Comparison of ENCODE assay signal across 27 mouse cellular contexts in the genomic region with DNA sequence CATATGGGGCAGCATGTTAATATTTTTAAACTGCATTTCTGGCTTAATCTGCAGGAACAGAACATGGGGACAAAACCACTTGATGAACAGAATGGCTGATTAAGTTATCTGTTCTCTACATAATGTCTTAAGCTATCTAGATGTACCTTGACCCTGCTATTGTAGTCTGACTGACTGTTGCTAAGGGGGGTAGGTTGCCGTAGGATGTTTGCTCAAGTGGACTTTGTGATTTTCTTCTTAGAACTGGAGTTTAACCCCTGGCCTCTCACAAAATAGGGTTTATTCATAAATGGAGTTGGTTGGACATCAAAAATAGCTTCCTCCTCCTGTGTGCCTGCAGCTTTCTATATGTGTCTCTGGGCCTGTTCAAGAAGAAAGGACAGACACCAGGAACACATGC.
DNase-seq lines count a peak whose midpoint lies in the region; ATAC-seq lines count a peak whose summit lies in the region.
"Had no signal": no experiment of that assay in that cellular context is flagged by ENCODE, and none has a peak within 500 bp of the region (broad histone marks: within the 10 kb centered on the region; RNA-seq: fewer than 3 reads in every experiment).

No protein-coding gene starts in this region.

- ATAC-seq in intestine, embryonic 15.5 days, result peak; percentile 89
- peak; percentile 95 for ATAC-seq in intestine, embryonic 16.5 days
- ATAC-seq: CD4-positive, CD25-positive, alpha-beta regulatory T cell, adult 4 months; forebrain, embryonic 14.5 days; forebrain, postnatal 0 days had no signal

- H3K4me1 ChIP-seq in intestine, embryonic 15.5 days (replicated peaks), result no peaks in the 10 kb centered on the region
- H3K4me1 ChIP-seq in intestine, embryonic 16.5 days (ENCODE audit: control insufficient read depth, insufficient read depth, low read length), result no peaks in the 10 kb centered on the region
- H3K4me1 ChIP-seq: embryonic facial prominence, embryonic 12.5 days; embryonic facial prominence, embryonic 15.5 days; heart, embryonic 12.5 days; heart, embryonic 15.5 days had no signal

- H3K27ac ChIP-seq in intestine, embryonic 15.5 days, result no peak overlapping the region
- H3K27ac ChIP-seq in intestine, embryonic 16.5 days (ENCODE audit: low read length), result 0 out of 2 replicates have a peak overlapping the region, but pooled peaks have one; percentile 16
- H3K27ac ChIP-seq: embryonic facial prominence, embryonic 12.5 days; embryonic facial prominence, embryonic 15.5 days; gastrocnemius, adult 2 months; heart, embryonic 15.5 days; hindbrain, embryonic 10.5 days had no signal

- no peaks in the 10 kb centered on the region for H3K9me3 ChIP-seq in intestine, embryonic 15.5 days
- H3K9me3 ChIP-seq in intestine, embryonic 16.5 days (ENCODE audit: control insufficient read depth, low read length), result no peaks in the 10 kb centered on the region
- H3K9me3 ChIP-seq: embryonic facial prominence, embryonic 12.5 days; embryonic facial prominence, embryonic 15.5 days; heart, embryonic 15.5 days; hindbrain, embryonic 10.5 days had no signal

- no peaks in the 10 kb centered on the region for H3K27me3 ChIP-seq in intestine, embryonic 15.5 days (replicated peaks)
- no peaks in the 10 kb centered on the region for H3K27me3 ChIP-seq in intestine, embryonic 16.5 days (replicated peaks; ENCODE audit: control insufficient read depth, insufficient read depth, low read length)
- H3K27me3 ChIP-seq: embryonic facial prominence, embryonic 12.5 days; embryonic facial prominence, embryonic 15.5 days; heart, embryonic 12.5 days; heart, embryonic 15.5 days had no signal

- no peak overlapping the region for H3K4me2 ChIP-seq in intestine, embryonic 15.5 days (replicated peaks)
- no peak overlapping the region for H3K4me2 ChIP-seq in intestine, embryonic 16.5 days (ENCODE audit: low read depth, low read length)
- H3K4me2 ChIP-seq: embryonic facial prominence, embryonic 12.5 days; embryonic facial prominence, embryonic 15.5 days; heart, embryonic 12.5 days; heart, embryonic 15.5 days had no signal

- DNase-seq in kidney, adult 8-10 months, result peak; percentile 19 to 42
- no peak for DNase-seq in kidney, adult 18-20 months
- DNase-seq in kidney, postnatal 36 days, result peak; percentile 7 to 36
- DNase-seq in kidney, postnatal 25 days, result no peak
- DNase-seq in layer of hippocampus, adult 8-10 months (ENCODE audit: low spot score in 2 of 2), result no peak
- no peak for DNase-seq in right cerebral cortex, postnatal 36 days (ENCODE audit: low spot score in 2 of 2)
- DNase-seq: adrenal gland, adult 2 months; adrenal gland, postnatal 14 days; cerebellum, adult 11 months; cerebellum, adult 2 months; cerebellum, adult 9-11 months; cerebellum, postnatal 25 days; forebrain, postnatal 0 days; gastrocnemius, adult 2 months; gastrocnemius, postnatal 14 days; heart, adult 11 months; heart, postnatal 10 days; heart, postnatal 36 days had no signal

- H3K9ac ChIP-seq in intestine, embryonic 15.5 days, result no peak overlapping the region
- H3K9ac ChIP-seq in intestine, embryonic 16.5 days (ENCODE audit: low read depth, low read length), result no peak overlapping the region
- H3K9ac ChIP-seq: embryonic facial prominence, embryonic 12.5 days; embryonic facial prominence, embryonic 15.5 days; forebrain, postnatal 0 days; heart, embryonic 12.5 days; heart, embryonic 15.5 days had no signal

- H3K4me3 ChIP-seq in intestine, embryonic 15.5 days (replicated peaks), result no peak overlapping the region
- no peak overlapping the region for H3K4me3 ChIP-seq in intestine, embryonic 16.5 days (ENCODE audit: low read length)
- H3K4me3 ChIP-seq: embryonic facial prominence, embryonic 12.5 days; embryonic facial prominence, embryonic 15.5 days; gastrocnemius, adult 2 months; heart, embryonic 12.5 days; heart, embryonic 15.5 days; hindbrain, embryonic 10.5 days had no signal

- 50% methylated on average over 1 of the region's 1 CpGs for WGBS in intestine, embryonic 15.5 days
- WGBS in intestine, embryonic 16.5 days, result 66% methylated on average over 1 of the region's 1 CpGs

- H3K36me3 ChIP-seq in intestine, embryonic 15.5 days, result no peaks in the 10 kb centered on the region
- H3K36me3 ChIP-seq in intestine, embryonic 16.5 days (ENCODE audit: control insufficient read depth, insufficient read depth, low read length), result no peaks in the 10 kb centered on the region
- H3K36me3 ChIP-seq: embryonic facial prominence, embryonic 12.5 days; embryonic facial prominence, embryonic 15.5 days; heart, embryonic 12.5 days; heart, embryonic 15.5 days; hindbrain, embryonic 10.5 days had no signal

Comparison
In these comparisons a context has a peak if more than half of its experiments do, and no peak if none do; other contexts are left out.
1. DNase-seq: peak in kidney, adult 8-10 months (2 of 2) and kidney, postnatal 36 days (2 of 2); none in kidney, adult 18-20 months (single experiment), kidney, postnatal 25 days (0 of 2), layer of hippocampus, adult 8-10 months (0 of 2) and right cerebral cortex, postnatal 36 days (0 of 2).